Mouse (Mus musculus) midbrain, embryonic 14.5 days (tissue): ENCODE measurements around the gene Trim45. TPM values are rescaled to one million over a fixed set of nuclear protein-coding genes. Genes with fewer than 3 reads are reported as not detected.

Experiments used
- ATAC-seq: fragments of 200-750 bp; cut with Nextera tagmentation; 2 replicates; pipeline ENCODE4 v1.8.0; 2017; ENCODE audit warnings: moderate number of reproducible peaks, moderate library complexity; ENCODE audit not compliant: low FRiP score, low TSS enrichment
- DNase-seq: peaks from one replicate; pipeline ENCODE4 v3.0.0-alpha.2; 2015
- H3K27ac ChIP-seq: fragments of 300-500 bp; sonication (generic); replicated peaks from 2 replicates; pipeline ENCODE4 v1.5.1; 2014; ENCODE audit warnings: mild to moderate bottlenecking, low read depth, low read length, moderate library complexity
- H3K27me3 ChIP-seq: fragments of 300-500 bp; sonication (generic); 2 replicates; pipeline ENCODE4 v1.6.1; 2014; ENCODE audit warnings: low read length, control low read depth, mixed read lengths; ENCODE audit not compliant: control insufficient read depth, insufficient read depth
- H3K36me3 ChIP-seq: fragments of 300-500 bp; sonication (generic); 2 replicates; pipeline ENCODE4 v1.6.1; 2014; ENCODE audit warnings: low read length, control low read depth; ENCODE audit not compliant: control insufficient read depth, insufficient read depth
- H3K4me1 ChIP-seq: fragments of 300-500 bp; sonication (generic); 2 replicates; pipeline ENCODE4 v1.6.1; 2014; ENCODE audit warnings: mild to moderate bottlenecking, antibody characterized with exemption, low read length, control low read depth; ENCODE audit not compliant: control insufficient read depth, insufficient read depth
- H3K4me2 ChIP-seq: fragments of 300-500 bp; sonication (generic); 2 replicates; pipeline ENCODE4 v1.6.1; 2014; ENCODE audit warnings: mild to moderate bottlenecking, low read length, moderate library complexity
- H3K4me3 ChIP-seq: fragments of 300-500 bp; sonication (generic); replicated peaks from 2 replicates; pipeline ENCODE4 v1.5.1; 2014; ENCODE audit warnings: low read depth, low read length
- H3K9ac ChIP-seq: fragments of 300-500 bp; sonication (generic); replicated peaks from 2 replicates; pipeline ENCODE4 v1.6.1; 2014; ENCODE audit warnings: mild to moderate bottlenecking, low read length, moderate library complexity
- H3K9me3 ChIP-seq: fragments of 300-500 bp; sonication (generic); 2 replicates; pipeline ENCODE4 v1.6.1; 2016; ENCODE audit warnings: low read length, control low read depth, mixed read lengths; ENCODE audit not compliant: control insufficient read depth
- WGBS: fragments of 180-500 bp; shearing (Covaris S2); extraction: QIAGEN DNeasy Blood & Tissue Kit; methylation state at CpG from one replicate; pipeline ENCODE4 v1.1.7; 2014; 5-methylcytosine and 5-hydroxymethylcytosine counted together
- polyA plus RNA-seq: library from polyadenylated mRNA; unstranded; fragments of >200 nt; fragmentation: Nextera tagmentation; extraction: Ambion mirVana; gene quantifications from 2 replicates; pipeline ENCODE4 v1.2.1, GENCODE M21; 2014

Gene Trim45
- polyA plus RNA-seq, 1 experiment from 2014 or later = 6.5 TPM

DNA sequence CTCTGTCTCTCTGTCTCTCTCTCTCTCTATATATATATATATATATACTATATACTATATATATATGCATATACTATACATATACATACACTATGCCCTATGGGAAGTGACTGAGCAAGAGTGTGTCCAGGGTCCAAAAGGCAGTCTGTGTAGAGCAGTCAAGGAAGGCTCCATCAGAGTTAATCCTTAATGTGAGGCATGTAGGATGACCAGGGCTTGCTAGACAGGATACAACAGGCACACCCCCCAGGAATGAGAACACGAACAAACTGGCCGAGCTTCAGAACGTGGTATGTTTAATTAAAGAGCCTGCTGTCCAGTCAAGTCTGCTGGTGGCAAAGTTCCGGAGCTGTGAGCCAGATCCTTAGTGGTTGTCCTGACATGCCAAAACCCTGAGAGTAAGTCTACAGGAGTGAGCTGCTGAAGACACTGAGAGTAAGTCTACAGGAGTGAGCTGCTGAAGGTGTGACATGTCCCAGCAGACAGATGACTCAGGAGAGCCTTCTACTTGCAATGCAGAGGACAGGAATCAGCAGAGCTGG lies 18.6 kb downstream of the Trim45 start:
- H3K27ac ChIP-seq = no peak overlapping the region
- ATAC-seq (no peak), DNase-seq (no peak)
- H3K9ac ChIP-seq = no peak overlapping the region
- H3K4me1 ChIP-seq = no peaks in the 10 kb centered on the region
- H3K9me3 ChIP-seq = no peaks in the 10 kb centered on the region
- H3K4me2 ChIP-seq = no peak overlapping the region
- 97% methylated on average over 4 of the region's 4 CpGs for WGBS
- no peak overlapping the region for H3K4me3 ChIP-seq
- peaks cover 43% of the 10 kb centered on the region for H3K36me3 ChIP-seq
- no peaks in the 10 kb centered on the region for H3K27me3 ChIP-seq

DNA sequence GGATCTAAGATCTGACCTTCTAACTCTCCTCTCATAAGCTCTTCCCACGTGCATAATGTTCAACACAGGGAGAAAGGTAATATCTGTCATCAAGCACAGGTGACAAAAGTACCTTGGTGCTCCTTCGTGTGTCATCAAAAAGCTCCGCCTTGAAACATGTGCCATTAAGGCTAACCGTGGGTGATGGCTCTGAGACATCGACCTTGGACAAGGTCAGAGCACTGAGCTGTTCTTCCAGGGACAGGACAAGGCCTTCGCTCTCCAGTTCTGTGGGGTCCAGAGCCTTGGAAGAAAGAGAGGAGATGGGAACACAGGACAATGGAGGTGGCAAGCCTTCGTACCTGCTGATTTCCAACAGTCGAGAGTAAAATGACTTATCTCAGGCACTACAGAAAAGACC lies 25.3 kb downstream of the Trim45 start:
- 95% methylated on average over 8 of the region's 8 CpGs for WGBS

GRCm38 (mm10) chr3:100951531-100951930 lies 29.5 kb downstream of the Trim45 start:
- H3K4me2 ChIP-seq = no peak overlapping the region
- H3K4me3 ChIP-seq = no peak overlapping the region
- no peak overlapping the region for H3K9ac ChIP-seq
- 93% methylated on average over 4 of the region's 4 CpGs for WGBS
- H3K27me3 ChIP-seq = no peaks in the 10 kb centered on the region
- H3K9me3 ChIP-seq = no peaks in the 10 kb centered on the region
- no peaks in the 10 kb centered on the region for H3K4me1 ChIP-seq
- no peak overlapping the region for H3K27ac ChIP-seq
- ATAC-seq (no peak), DNase-seq (no peak)
- peaks cover 22% of the 10 kb centered on the region for H3K36me3 ChIP-seq

More for the DNA sequence above, 25.3 kb downstream of the Trim45 start:
- ATAC-seq = no peak
- Histone ChIP-seq H3K36me3 (peaks cover 25% of the 10 kb centered on the region), H3K27ac (no peak overlapping the region), H3K9ac (no peak overlapping the region), H3K9me3 (no peaks in the 10 kb centered on the region), H3K4me3 (no peak overlapping the region), H3K27me3 (no peaks in the 10 kb centered on the region), H3K4me1 (no peaks in the 10 kb centered on the region), H3K4me2 (no peak overlapping the region)
- no peak for DNase-seq

DNA sequence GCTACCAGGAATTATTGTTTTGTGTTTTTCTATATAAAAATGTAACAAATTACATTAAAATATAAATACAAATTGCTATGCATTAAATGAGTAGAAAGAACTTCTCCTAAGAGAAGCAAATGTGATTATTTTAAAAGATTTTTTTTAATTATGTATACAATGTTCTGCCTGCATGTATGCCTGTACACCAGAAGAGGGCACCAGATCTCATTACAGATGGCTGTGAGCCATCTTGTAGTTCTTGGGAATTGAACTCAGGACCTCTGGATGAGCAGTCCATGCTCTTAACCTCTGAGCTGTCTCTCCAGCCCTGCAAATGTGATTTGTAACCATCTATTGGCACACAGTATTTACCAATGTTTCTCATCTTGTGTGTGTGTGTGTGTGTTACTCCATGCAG lies 32.6 kb downstream of the Trim45 start:
- Histone ChIP-seq H3K4me2 (no peak overlapping the region), H3K4me3 (no peak overlapping the region), H3K9ac (no peak overlapping the region), H3K36me3 (peaks cover 23% of the 10 kb centered on the region), H3K27ac (no peak overlapping the region), H3K9me3 (no peaks in the 10 kb centered on the region), H3K4me1 (no peaks in the 10 kb centered on the region), H3K27me3 (no peaks in the 10 kb centered on the region)
- ATAC-seq (no peak), DNase-seq (no peak)

DNA sequence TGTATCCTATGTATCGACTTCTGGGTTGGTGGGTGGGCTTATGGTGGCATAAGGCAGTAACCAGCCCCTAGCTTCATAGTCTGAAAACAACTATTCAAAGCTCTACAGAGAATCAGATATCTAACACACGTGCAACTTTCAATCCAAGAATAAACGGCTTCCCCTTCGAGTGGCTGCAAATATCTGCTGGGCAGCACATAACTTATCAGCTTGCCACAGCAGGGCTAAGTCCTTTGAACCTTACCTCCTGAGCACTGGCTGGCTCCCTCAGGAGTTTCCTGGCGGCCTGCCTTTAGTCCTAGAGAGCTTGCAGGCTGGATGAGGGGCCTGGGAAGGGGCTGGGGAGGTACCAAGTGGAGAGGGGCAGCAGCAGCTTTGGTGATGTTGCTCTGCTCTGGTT lies 39.0 kb downstream of the Trim45 start:
- Histone ChIP-seq H3K27me3 (no peaks in the 10 kb centered on the region), H3K4me3 (no peak overlapping the region), H3K9ac (no peak overlapping the region), H3K9me3 (no peaks in the 10 kb centered on the region), H3K36me3 (peaks cover 36% of the 10 kb centered on the region), H3K4me1 (no peaks in the 10 kb centered on the region), H3K4me2 (no peak overlapping the region), H3K27ac (no peak overlapping the region)
- DNase-seq (no peak), ATAC-seq (no peak)
- WGBS = 87% methylated on average over 5 of the region's 5 CpGs

- WGBS = 90% methylated on average over 7 of the region's 7 CpGs
- Histone ChIP-seq H3K27me3 (no peaks in the 10 kb centered on the region), H3K9ac (no peak overlapping the region), H3K4me3 (no peak overlapping the region), H3K27ac (no peak overlapping the region), H3K4me1 (no peaks in the 10 kb centered on the region), H3K9me3 (no peaks in the 10 kb centered on the region), H3K4me2 (no peak overlapping the region), H3K36me3 (peaks cover 36% of the 10 kb centered on the region)
- ATAC-seq = no peak
- DNase-seq = no peak
These were observed 39.5 kb downstream of the Trim45 start for GRCm38 (mm10) chr3:100961501-100961900.

GRCm38 (mm10) chr3:100963849-100964542 lies 42.0 kb downstream of the Trim45 start:
- peak; percentile 48; the same call in 1 of the 2 replicates for ATAC-seq
- Histone ChIP-seq H3K4me2 (no peak overlapping the region), H3K36me3 (peaks cover 26% of the 10 kb centered on the region), H3K27ac (no peak overlapping the region), H3K9ac (no peak overlapping the region), H3K9me3 (no peaks in the 10 kb centered on the region), H3K4me1 (no peaks in the 10 kb centered on the region), H3K4me3 (no peak overlapping the region), H3K27me3 (no peaks in the 10 kb centered on the region)
- peak; percentile 85 for DNase-seq
- WGBS = 82% methylated on average over 14 of the region's 14 CpGs

DNA sequence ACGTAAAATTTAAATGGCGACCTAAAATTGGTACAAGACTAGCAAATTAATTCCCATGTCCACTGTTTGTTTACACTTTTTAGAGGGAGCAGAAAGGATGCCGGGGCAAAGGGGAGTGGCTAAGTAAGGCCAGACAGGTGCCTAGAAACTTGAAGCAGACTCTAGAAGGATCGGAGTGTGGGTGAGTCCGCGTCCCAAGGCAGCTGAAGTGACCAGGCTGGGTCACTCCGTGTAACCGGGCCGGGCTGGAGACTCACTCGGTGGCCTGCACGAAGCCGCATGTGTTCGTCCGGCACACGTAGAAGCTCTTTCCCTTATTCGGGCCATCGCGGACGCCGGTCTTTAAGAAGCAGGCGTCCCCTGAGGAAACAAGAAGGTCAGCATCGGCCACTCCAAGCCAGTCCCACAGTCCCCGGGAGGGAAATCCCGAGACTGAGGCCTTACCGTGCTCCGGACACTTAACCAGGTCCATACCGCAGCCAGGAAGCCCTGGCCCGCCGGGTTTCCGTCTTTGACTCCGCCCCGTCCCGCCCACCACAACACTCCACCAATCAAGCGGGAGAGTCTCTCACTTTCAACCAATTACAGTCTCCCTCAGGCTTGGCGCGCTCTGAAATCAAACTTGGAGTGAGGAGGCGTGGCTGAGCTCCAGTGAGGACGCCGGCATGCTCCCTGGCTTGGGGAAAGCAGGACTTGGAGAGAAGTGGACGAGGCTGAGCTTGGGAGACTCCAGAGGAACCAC lies 47.3 kb downstream of the Trim45 start, which contains the start of gene Ttf2:
Gene Ttf2 (minus strand): TSS at position 488 of the 742 bp plus-strand sequence.
- ATAC-seq = peak; percentile 97
- peak; percentile 95 for DNase-seq

More for the DNA sequence above, 47.3 kb downstream of the Trim45 start, which contains the start of gene Ttf2:
- peak within 1 kb of the TSS; percentile 92 for H3K4me2 ChIP-seq
- H3K4me3 ChIP-seq = peak within 1 kb of the TSS; percentile 66
- WGBS = under 1% methylated on average over 40 of the region's 40 CpGs
- no peak within 1 kb of the TSS for H3K27ac ChIP-seq
- peak within 1 kb of the TSS; percentile 58; the same call in 1 of the 2 replicates for H3K9ac ChIP-seq
- H3K36me3 ChIP-seq = no peaks in the 10 kb centered on the region
- no peaks in the 10 kb centered on the region for H3K9me3 ChIP-seq
- no peaks in the 10 kb centered on the region for H3K27me3 ChIP-seq
- no peaks in the 10 kb centered on the region for H3K4me1 ChIP-seq
